Mouse (Mus musculus) testis, adult 2 months (tissue): ENCODE measurements at regions not wholly inside any gene's neighbourhood (a gene's known extent, or its start where the extent isn't known, plus 50 kb on each side); places are given as distances from the start of the nearest gene placed in this dataset.

ENCODE experiments used
- CTCF ChIP-seq: fragments of 200-500 bp; IDR thresholded peaks from 2 replicates; pipeline ENCODE4 v1.5.1; 2012; ENCODE audit warnings: low read depth, mild to moderate bottlenecking, inconsistent platforms, low read length, moderate library complexity; ENCODE audit not compliant: control insufficient read depth, insufficient read depth, insufficient replicate concordance
- POLR2A ChIP-seq: fragments of 200-500 bp; IDR thresholded peaks from 2 replicates; pipeline ENCODE4 v1.6.1; 2012; ENCODE audit warnings: low read depth, mild to moderate bottlenecking, inconsistent platforms, low read length, moderate library complexity; ENCODE audit not compliant: control insufficient read depth

DNA sequence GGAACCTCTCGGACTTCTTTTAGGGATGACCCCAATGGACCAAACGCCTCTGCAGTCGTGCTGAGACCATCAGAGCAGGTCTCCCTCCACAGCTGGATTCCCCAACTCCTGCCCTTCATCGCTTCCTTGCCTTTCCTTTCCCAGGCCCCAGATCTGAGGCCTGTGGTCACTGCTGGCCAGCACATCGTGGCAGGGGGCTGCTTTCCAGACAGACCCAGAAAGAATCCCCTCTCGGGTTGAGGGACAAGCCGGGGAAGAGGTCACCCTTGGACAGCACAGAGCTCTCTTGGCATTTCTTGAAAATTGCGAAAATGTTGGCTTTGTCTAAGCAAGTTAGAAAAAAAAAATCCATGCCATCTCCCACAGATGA, 134.9 kb upstream of the Haao start:
- TF ChIP-seq CTCF, result no peak
- no peak for TF ChIP-seq POLR2A
